Comparison of ENCODE assay signal across 24 mouse cellular contexts in genomic region chr5:106420370-106420769, GRCm38 (mm10). TPM values are rescaled to one million over a fixed set of nuclear protein-coding genes. Genes with fewer than 3 reads are reported as not detected.
A peak's percentile ranks its signal among the peaks of the same experiment; 100 is the strongest.
DNase-seq lines count a peak whose midpoint lies in the region; ATAC-seq and TF ChIP-seq lines count a peak whose summit lies in the region.
"Had no signal": no experiment of that assay in that cellular context is flagged by ENCODE, and none has a peak within 500 bp of the region (broad histone marks: within the 10 kb centered on the region; RNA-seq: fewer than 3 reads in every experiment).

No protein-coding gene starts in this region.

- no peaks in the 10 kb centered on the region; the same call in 1 of the 2 replicates for H3K27me3 ChIP-seq in forebrain, postnatal 0 days (ENCODE audit: insufficient read depth, low read length)
- 0 out of 2 replicates have a peak, but pooled peaks cover 8% of the 10 kb centered on the region for H3K27me3 ChIP-seq in forebrain, embryonic 12.5 days
- H3K27me3 ChIP-seq in neural tube, embryonic 15.5 days (replicated peaks), result no peaks in the 10 kb centered on the region
- H3K27me3 ChIP-seq in thymus, adult 2 months (ENCODE audit: control insufficient read depth, insufficient read depth, low read length), result no peaks in the 10 kb centered on the region
- H3K27me3 ChIP-seq: intestine, embryonic 15.5 days; stomach, embryonic 15.5 days had no signal

- no peaks in the 10 kb centered on the region for H3K9me3 ChIP-seq in forebrain, postnatal 0 days (ENCODE audit: low read length)
- no peaks in the 10 kb centered on the region for H3K9me3 ChIP-seq in forebrain, embryonic 12.5 days
- H3K9me3 ChIP-seq in neural tube, embryonic 15.5 days (replicated peaks), result no peaks in the 10 kb centered on the region
- H3K9me3 ChIP-seq: embryonic facial prominence, embryonic 12.5 days; heart, embryonic 10.5 days; intestine, embryonic 15.5 days; limb, embryonic 10.5 days; midbrain, embryonic 10.5 days; stomach, embryonic 15.5 days had no signal

- no peak overlapping the region for H3K27ac ChIP-seq in forebrain, postnatal 0 days (ENCODE audit: low read depth, low read length)
- no peak overlapping the region for H3K27ac ChIP-seq in forebrain, embryonic 12.5 days
- no peak overlapping the region for H3K27ac ChIP-seq in neural tube, embryonic 15.5 days (replicated peaks)
- no peak overlapping the region for H3K27ac ChIP-seq in thymus, adult 2 months (ENCODE audit: control insufficient read depth, insufficient read depth, low read length)
- H3K27ac ChIP-seq: embryonic facial prominence, embryonic 12.5 days; heart, embryonic 10.5 days; intestine, embryonic 15.5 days; limb, embryonic 10.5 days; midbrain, embryonic 10.5 days; stomach, embryonic 15.5 days had no signal

- ATAC-seq in forebrain, postnatal 0 days, result no peak
- ATAC-seq in forebrain, embryonic 12.5 days (ENCODE audit: low FRiP score), result no peak
- ATAC-seq in neural tube, embryonic 15.5 days (ENCODE audit: low FRiP score), result no peak
- ATAC-seq: intestine, embryonic 15.5 days had no signal

- H3K4me1 ChIP-seq in forebrain, postnatal 0 days (ENCODE audit: insufficient read depth), result no peaks in the 10 kb centered on the region
- H3K4me1 ChIP-seq in forebrain, embryonic 12.5 days, result no peaks in the 10 kb centered on the region
- H3K4me1 ChIP-seq in neural tube, embryonic 15.5 days, result no peaks in the 10 kb centered on the region
- no peaks in the 10 kb centered on the region for H3K4me1 ChIP-seq in thymus, adult 2 months (replicated peaks; ENCODE audit: control insufficient read depth, insufficient read depth, low read length)
- H3K4me1 ChIP-seq: embryonic facial prominence, embryonic 12.5 days; heart, embryonic 10.5 days; intestine, embryonic 15.5 days; stomach, embryonic 15.5 days had no signal

- WGBS in forebrain, postnatal 0 days, result 50% methylated on average over 11 of the region's 11 CpGs
- 85% methylated on average over 11 of the region's 11 CpGs for WGBS in forebrain, embryonic 12.5 days
- 64% methylated on average over 11 of the region's 11 CpGs for WGBS in neural tube, embryonic 15.5 days
- WGBS in thymus, adult 2 months, result 92% methylated on average over 11 of the region's 11 CpGs

- no peaks in the 10 kb centered on the region for H3K36me3 ChIP-seq in forebrain, postnatal 0 days (ENCODE audit: insufficient read depth)
- no peaks in the 10 kb centered on the region for H3K36me3 ChIP-seq in forebrain, embryonic 12.5 days (replicated peaks)
- no peaks in the 10 kb centered on the region for H3K36me3 ChIP-seq in neural tube, embryonic 15.5 days
- no peaks in the 10 kb centered on the region for H3K36me3 ChIP-seq in thymus, adult 2 months (ENCODE audit: control insufficient read depth, insufficient read depth, low read length)
- H3K36me3 ChIP-seq: embryonic facial prominence, embryonic 12.5 days; heart, embryonic 10.5 days; intestine, embryonic 15.5 days; limb, embryonic 10.5 days; midbrain, embryonic 10.5 days; stomach, embryonic 15.5 days had no signal

- no peak overlapping the region for H3K4me3 ChIP-seq in forebrain, postnatal 0 days (ENCODE audit: low read depth, low read length)
- H3K4me3 ChIP-seq in forebrain, embryonic 12.5 days (replicated peaks), result no peak overlapping the region
- H3K4me3 ChIP-seq in neural tube, embryonic 15.5 days (replicated peaks), result no peak overlapping the region
- no peak overlapping the region for H3K4me3 ChIP-seq in thymus, adult 2 months (ENCODE audit: control insufficient read depth, insufficient read depth, low read length)
- H3K4me3 ChIP-seq: embryonic facial prominence, embryonic 12.5 days; heart, embryonic 10.5 days; intestine, embryonic 15.5 days; limb, embryonic 10.5 days; midbrain, embryonic 10.5 days; myocyte; stomach, embryonic 15.5 days had no signal

- no peak for TF ChIP-seq CTCF in forebrain, postnatal 0 days (IDR thresholded peaks at IDR 0.05; ENCODE audit: low read depth)
- no peak for TF ChIP-seq CTCF in thymus, adult 2 months (IDR thresholded peaks at IDR 0.05; ENCODE audit: borderline replicate concordance, control insufficient read depth, extremely low read depth, insufficient read depth, low read length, poor library complexity)

- no peak for TF ChIP-seq POLR2A in thymus, adult 2 months (IDR thresholded peaks at IDR 0.05; ENCODE audit: control insufficient read depth, extremely low read depth, insufficient read depth, low read length, poor library complexity)

- H3K9ac ChIP-seq in forebrain, postnatal 0 days, result no peak overlapping the region
- no peak overlapping the region for H3K9ac ChIP-seq in forebrain, embryonic 12.5 days
- no peak overlapping the region for H3K9ac ChIP-seq in neural tube, embryonic 15.5 days (replicated peaks)
- H3K9ac ChIP-seq: embryonic facial prominence, embryonic 12.5 days; intestine, embryonic 15.5 days; stomach, embryonic 15.5 days had no signal

- peak; percentile 40 for DNase-seq in forebrain, postnatal 0 days
- DNase-seq in neural tube, embryonic 10.5 days (ENCODE audit: extremely low spot score, low spot score), result no peak
- peak; percentile 80 for DNase-seq in cerebellum, adult 9-11 months
- DNase-seq in gastrocnemius, adult 18-20 months (ENCODE audit: low spot score), result no peak
- no peak for DNase-seq in thymus, adult 2 months
- DNase-seq: adrenal gland, adult 2 months; heart, postnatal 14 days; lung, adult 2 months; lung, postnatal 36 days; spleen, adult 18-20 months; thymus, postnatal 14 days had no signal

- no peak overlapping the region for H3K4me2 ChIP-seq in forebrain, postnatal 0 days (ENCODE audit: low read depth)
- H3K4me2 ChIP-seq in forebrain, embryonic 12.5 days, result no peak overlapping the region
- 0 out of 2 replicates have a peak overlapping the region, but pooled peaks have one; percentile 11 for H3K4me2 ChIP-seq in neural tube, embryonic 15.5 days
- H3K4me2 ChIP-seq: embryonic facial prominence, embryonic 12.5 days; intestine, embryonic 15.5 days; liver, embryonic 11.5 days; stomach, embryonic 15.5 days had no signal

RNA-seq across cellular contexts. Expression of gene Barhl2, which starts 37.6 kb away (rescaled TPM):
- 4.5 and 9.4 TPM in 2 replicates for total RNA-seq in forebrain, postnatal 0 days (2014; rRNA removed)
- 1.3 and 1.5 TPM in 2 replicates for polyA plus RNA-seq in forebrain, postnatal 0 days (2015; fragmentation: Nextera tagmentation; extraction: Ambion mirVana)
- polyA plus RNA-seq in forebrain, embryonic 12.5 days (2016; fragmentation: Nextera tagmentation; extraction: Ambion mirVana), result 6.2 and 7.6 TPM in 2 replicates
- polyA plus RNA-seq in neural tube, embryonic 15.5 days (2015; fragmentation: Nextera tagmentation; extraction: Ambion mirVana), result 1.5 and 1.8 TPM in 2 replicates
- not detected for total RNA-seq in gastrocnemius, adult 18-20 months (2021)
- polyA plus RNA-seq in thymus, adult 2 months (2012; rRNA removed), result not detected in 2 replicates
- total RNA-seq: adrenal gland, adult 2 months; gastrocnemius, postnatal 4 days; heart, postnatal 14 days had no signal
- polyA plus RNA-seq: adrenal gland, adult 2 months; cortical plate, adult 2 months; embryonic facial prominence, embryonic 12.5 days; heart, embryonic 10.5 days; intestine, embryonic 15.5 days; kidney, embryonic 16.5 days; limb, embryonic 10.5 days; liver, embryonic 11.5 days; lung, adult 2 months; myocyte; stomach, embryonic 15.5 days had no signal

Comparison
In these comparisons a context has a peak if more than half of its experiments do, and no peak if none do; other contexts are left out.
1. DNase-seq: peak in forebrain, postnatal 0 days (single experiment) and cerebellum, adult 9-11 months (single experiment); none in neural tube, embryonic 10.5 days (single experiment), gastrocnemius, adult 18-20 months (single experiment) and thymus, adult 2 months (single experiment).